ENCODE assay signal across 10 mouse cellular contexts in the genomic region with DNA sequence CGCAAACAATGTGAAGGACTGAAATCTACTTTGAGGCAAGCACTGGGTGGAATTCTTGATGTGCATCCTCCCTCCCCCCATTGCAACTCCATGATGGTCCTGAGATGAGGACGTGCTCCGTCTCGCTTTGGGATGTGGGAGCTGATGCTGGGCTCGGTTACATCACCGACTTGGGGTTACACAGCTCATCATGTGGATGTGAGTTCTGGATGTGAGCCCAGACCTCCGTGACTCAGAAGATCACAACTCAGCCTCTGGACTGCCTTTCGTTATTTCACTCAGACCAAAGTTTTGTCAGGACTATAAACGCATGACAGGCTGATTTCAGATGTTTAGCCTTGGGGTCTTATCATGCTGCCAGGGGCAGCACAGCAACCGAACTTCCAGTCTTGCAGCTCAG. TPM values are rescaled to one million over a fixed set of nuclear protein-coding genes. Genes with fewer than 3 reads are reported as not detected.
DNase-seq lines count a peak whose midpoint lies in the region; ATAC-seq lines count a peak whose summit lies in the region.
"Had no signal": no experiment of that assay in that cellular context is flagged by ENCODE, and none has a peak within 500 bp of the region (broad histone marks: within the 10 kb centered on the region; RNA-seq: fewer than 3 reads in every experiment).

No protein-coding gene starts in this region.

- peaks cover 8% of the 10 kb centered on the region; the same call in 1 of the 2 replicates for H3K4me1 ChIP-seq in midbrain, embryonic 15.5 days

- no peaks in the 10 kb centered on the region for H3K27me3 ChIP-seq in midbrain, embryonic 15.5 days (replicated peaks)
- H3K27me3 ChIP-seq: embryonic facial prominence, embryonic 15.5 days had no signal

- no peak overlapping the region for H3K4me3 ChIP-seq in macrophage (ENCODE audit: inconsistent target)
- no peak overlapping the region for H3K4me3 ChIP-seq in midbrain, embryonic 15.5 days
- H3K4me3 ChIP-seq: embryonic facial prominence, embryonic 15.5 days had no signal

- no peaks in the 10 kb centered on the region for H3K36me3 ChIP-seq in macrophage (ENCODE audit: inconsistent target)
- H3K36me3 ChIP-seq in midbrain, embryonic 15.5 days (replicated peaks), result no peaks in the 10 kb centered on the region
- H3K36me3 ChIP-seq: embryonic facial prominence, embryonic 15.5 days had no signal

- peak overlapping the region; percentile 80 for H3K27ac ChIP-seq in macrophage
- H3K27ac ChIP-seq in midbrain, embryonic 15.5 days, result no peak overlapping the region
- H3K27ac ChIP-seq: embryonic facial prominence, embryonic 15.5 days had no signal

- DNase-seq in layer of hippocampus, adult 9-11 months, result peak; percentile 84
- no peak for DNase-seq in layer of hippocampus, adult 18-20 months (ENCODE audit: low spot score in 2 of 2)
- peak; percentile 78 for DNase-seq in adrenal gland, postnatal 25 days
- peak; percentile 67 for DNase-seq in heart, postnatal 25 days (ENCODE audit: low spot score)
- DNase-seq in cerebellum, adult 9-11 months, result no peak
- DNase-seq in left cerebral cortex, postnatal 36 days (ENCODE audit: low spot score in 2 of 2), result no peak
- DNase-seq: liver had no signal

- H3K9me3 ChIP-seq in midbrain, embryonic 15.5 days, result no peaks in the 10 kb centered on the region
- H3K9me3 ChIP-seq: embryonic facial prominence, embryonic 15.5 days had no signal

- no peak overlapping the region for H3K4me2 ChIP-seq in midbrain, embryonic 15.5 days
- H3K4me2 ChIP-seq: embryonic facial prominence, embryonic 15.5 days had no signal

- 11% methylated on average over 10 of the region's 10 CpGs for WGBS in macrophage (ENCODE audit: missing documents)
- 85% methylated on average over 10 of the region's 10 CpGs for WGBS in midbrain, embryonic 15.5 days

- no peak overlapping the region for H3K9ac ChIP-seq in midbrain, embryonic 15.5 days
- H3K9ac ChIP-seq: embryonic facial prominence, embryonic 15.5 days had no signal

- peaks cover 2% of the 10 kb centered on the region for H3K79me2 ChIP-seq in macrophage (ENCODE audit: inconsistent target)

- no peak for ATAC-seq in midbrain, embryonic 15.5 days (replicated peaks)

- intact Hi-C loops in heart, postnatal 25 days (cut with DNase I), result no loop called here
- intact Hi-C loops in left cerebral cortex, postnatal 36 days (cut with DNase I), result no loop called here

RNA-seq across cellular contexts. Expression of gene Kif21b, which starts 4.3 kb away (rescaled TPM):
- 10 to 100 TPM; 31.7 to 31.9 TPM for total RNA-seq in layer of hippocampus, adult 18-20 months (2021)
- total RNA-seq in adrenal gland, postnatal 25 days (2021), result 3.2 and 4.6 TPM in 2 replicates
- under 1 TPM; 0.75 TPM for total RNA-seq in heart, postnatal 25 days (2021)
- 10 to 100 TPM in 24 of 26 experiments, 1 to 10 TPM in 2; 8.5 to 75.3 (median 34.6) TPM for total RNA-seq in macrophage (2018; cell fraction: chromatin; rRNA removed)
- 10 to 100 TPM in 11 of 26 experiments, 1 to 10 TPM in 15; 4.7 to 14.3 (median 9.2) TPM for total RNA-seq in macrophage (2018; cell fraction: cytosol; rRNA removed)
- 10 to 100 TPM in 22 of 26 experiments, 1 to 10 TPM in 4; 7.2 to 42.0 (median 17.1) TPM for total RNA-seq in macrophage (2018; cell fraction: nucleus; rRNA removed)
- 7.3 to 9.8 TPM (median 9.5 TPM) in 3 replicates for polyA plus RNA-seq in macrophage (2018)
- polyA plus RNA-seq in midbrain, embryonic 15.5 days (2015; fragmentation: Nextera tagmentation; extraction: Ambion mirVana), result 58.9 and 62.0 TPM in 2 replicates
- total RNA-seq in left cerebral cortex, postnatal 36 days (2021), result 10 to 100 TPM; 52.0 to 68.8 TPM

Comparison
In these comparisons a context has a peak if more than half of its experiments do, and no peak if none do; other contexts are left out.
1. DNase-seq: peak in layer of hippocampus, adult 9-11 months (single experiment), adrenal gland, postnatal 25 days (single experiment) and heart, postnatal 25 days (single experiment); none in layer of hippocampus, adult 18-20 months (0 of 2), cerebellum, adult 9-11 months (single experiment) and left cerebral cortex, postnatal 36 days (0 of 2).